8 mouse cellular contexts compared by ENCODE assay signal in genomic region chr17:87571345-87571932, GRCm38 (mm10).
DNase-seq lines count a peak whose midpoint lies in the region; ATAC-seq and TF ChIP-seq lines count a peak whose summit lies in the region.

No protein-coding gene starts in this region.

- H3K27ac ChIP-seq in heart, embryonic 10.5 days: peak overlapping the region; percentile 13
- no peak overlapping the region for H3K27ac ChIP-seq in kidney, embryonic 14.5 days (ENCODE audit: low read depth, low read length)
- no peak overlapping the region for H3K27ac ChIP-seq in limb, embryonic 14.5 days (replicated peaks; ENCODE audit: low read depth, low read length)
- no peak overlapping the region for H3K27ac ChIP-seq in midbrain, postnatal 0 days (ENCODE audit: low read depth, low read length)

- H3K9me3 ChIP-seq in heart, embryonic 10.5 days: no peaks in the 10 kb centered on the region
- no peaks in the 10 kb centered on the region for H3K9me3 ChIP-seq in kidney, embryonic 14.5 days (ENCODE audit: control insufficient read depth, low read length)
- no peaks in the 10 kb centered on the region for H3K9me3 ChIP-seq in limb, embryonic 14.5 days (ENCODE audit: control insufficient read depth, low read length)
- no peaks in the 10 kb centered on the region for H3K9me3 ChIP-seq in midbrain, postnatal 0 days (ENCODE audit: low read length)

- peak; percentile 93 for TF ChIP-seq CTCF in C2C12 (IDR thresholded peaks at IDR 0.05; ENCODE audit: control insufficient read depth, insufficient read depth, insufficient read length)
- peak; percentile 100 for TF ChIP-seq CTCF in midbrain, postnatal 0 days (IDR thresholded peaks at IDR 0.05)

- no peaks in the 10 kb centered on the region for H3K79me2 ChIP-seq in C2C12 (ENCODE audit: control insufficient read depth, insufficient read depth)

- DNase-seq in brain, adult 2 months (ENCODE audit: low read depth, low spot score): peak; percentile 97
- peak; percentile 91 for DNase-seq in heart, embryonic 10.5 days (ENCODE audit: low spot score)
- DNase-seq in limb, embryonic 14.5 days (ENCODE audit: low spot score): peak; percentile 91
- peak; percentile 91 for DNase-seq in midbrain, postnatal 0 days (ENCODE audit: low spot score)
- peak; percentile 82 to 89 for DNase-seq in spleen, postnatal 10 days (ENCODE audit: low spot score in 2 of 2)

- TF ChIP-seq POLR2A in limb, embryonic 14.5 days (IDR thresholded peaks at IDR 0.05; ENCODE audit: borderline replicate concordance, extremely low read depth, insufficient read depth, insufficient read length): no peak; the same call in 1 of the 2 replicates

- no peak overlapping the region for H3K4me3 ChIP-seq in C2C12 (ENCODE audit: insufficient read depth, poor library complexity, severe bottlenecking)
- H3K4me3 ChIP-seq in heart, embryonic 10.5 days: peak overlapping the region; percentile 47
- no peak overlapping the region for H3K4me3 ChIP-seq in kidney, embryonic 14.5 days (ENCODE audit: low read length)
- H3K4me3 ChIP-seq in limb, embryonic 14.5 days (replicated peaks; ENCODE audit: low read length): peak overlapping the region; percentile 11; the same call in 1 of the 2 replicates
- no peak overlapping the region for H3K4me3 ChIP-seq in midbrain, postnatal 0 days (ENCODE audit: low read depth, low read length)

- H3K36me3 ChIP-seq in C2C12 (ENCODE audit: control insufficient read depth, insufficient read depth): no peaks in the 10 kb centered on the region
- H3K36me3 ChIP-seq in heart, embryonic 10.5 days: no peaks in the 10 kb centered on the region
- no peaks in the 10 kb centered on the region for H3K36me3 ChIP-seq in kidney, embryonic 14.5 days (ENCODE audit: control insufficient read depth, insufficient read depth, low read length)
- H3K36me3 ChIP-seq in limb, embryonic 14.5 days (ENCODE audit: control insufficient read depth, insufficient read depth, low read length): no peaks in the 10 kb centered on the region
- no peaks in the 10 kb centered on the region for H3K36me3 ChIP-seq in midbrain, postnatal 0 days (ENCODE audit: insufficient read depth, low read length)

- peak overlapping the region; percentile 19 for H3ac ChIP-seq in C2C12 (ENCODE audit: control insufficient read depth, insufficient read length, low read depth)

- H3K27me3 ChIP-seq in C2C12 (ENCODE audit: control insufficient read depth, insufficient read depth, insufficient read length): no peaks in the 10 kb centered on the region
- peaks cover 23% of the 10 kb centered on the region for H3K27me3 ChIP-seq in heart, embryonic 10.5 days (ENCODE audit: insufficient read depth, poor library complexity, severe bottlenecking)
- H3K27me3 ChIP-seq in kidney, embryonic 14.5 days (ENCODE audit: control insufficient read depth, insufficient read depth, low read length): no peaks in the 10 kb centered on the region
- H3K27me3 ChIP-seq in limb, embryonic 14.5 days (ENCODE audit: control insufficient read depth, insufficient read depth, low read length): no peaks in the 10 kb centered on the region
- no peaks in the 10 kb centered on the region for H3K27me3 ChIP-seq in midbrain, postnatal 0 days (ENCODE audit: insufficient read depth, low read length)

- no peaks in the 10 kb centered on the region for H3K79me3 ChIP-seq in C2C12 (ENCODE audit: low read depth)

- H3K4me2 ChIP-seq in kidney, embryonic 14.5 days (replicated peaks; ENCODE audit: low read depth, low read length): peak overlapping the region; percentile 38
- H3K4me2 ChIP-seq in limb, embryonic 14.5 days (replicated peaks; ENCODE audit: low read depth, low read length, severe bottlenecking): peak overlapping the region; percentile 46
- H3K4me2 ChIP-seq in midbrain, postnatal 0 days (ENCODE audit: low read depth, low read length, poor library complexity, severe bottlenecking): peak overlapping the region; percentile 16; the same call in 1 of the 2 replicates

- peak; percentile 68 for ATAC-seq in erythroblast, adult 5-6 weeks (replicated peaks; ENCODE audit: low FRiP score, poor library complexity, severe bottlenecking)
- peak; percentile 86 for ATAC-seq in kidney, embryonic 14.5 days (ENCODE audit: low FRiP score, low TSS enrichment)
- ATAC-seq in limb, embryonic 14.5 days (ENCODE audit: low FRiP score, low read depth): peak; percentile 81
- peak; percentile 88 for ATAC-seq in midbrain, postnatal 0 days (ENCODE audit: low FRiP score)

- H3K4me1 ChIP-seq in heart, embryonic 10.5 days: peaks cover 19% of the 10 kb centered on the region
- no peaks in the 10 kb centered on the region for H3K4me1 ChIP-seq in kidney, embryonic 14.5 days (ENCODE audit: control insufficient read depth, insufficient read depth, low read length)
- peaks cover 6% of the 10 kb centered on the region; the same call in 1 of the 2 replicates for H3K4me1 ChIP-seq in limb, embryonic 14.5 days (ENCODE audit: control insufficient read depth, insufficient read depth, low read length)
- H3K4me1 ChIP-seq in midbrain, postnatal 0 days (ENCODE audit: insufficient read depth, low read length): peaks cover 6% of the 10 kb centered on the region

- 12% methylated on average over 18 of the region's 18 CpGs for WGBS in heart, embryonic 10.5 days
- 15% methylated on average over 18 of the region's 18 CpGs for WGBS in kidney, embryonic 14.5 days
- WGBS in limb, embryonic 14.5 days: 9% methylated on average over 18 of the region's 18 CpGs
- WGBS in midbrain, postnatal 0 days: 11% methylated on average over 18 of the region's 18 CpGs

- H3K9ac ChIP-seq in kidney, embryonic 14.5 days (ENCODE audit: low read depth, low read length): no peak overlapping the region; the same call in 1 of the 2 replicates
- no peak overlapping the region for H3K9ac ChIP-seq in limb, embryonic 14.5 days (ENCODE audit: low read depth, low read length, severe bottlenecking)
- peak overlapping the region; percentile 24; the same call in 1 of the 2 replicates for H3K9ac ChIP-seq in midbrain, postnatal 0 days (replicated peaks; ENCODE audit: low read length, poor library complexity, severe bottlenecking)

TF ChIP-seq in C2C12, 6 proteins besides CTCF, POLR2A, EP300 and RAD21:
- TF ChIP-seq MAX (IDR thresholded peaks at IDR 0.05) (peak; percentile 67), CEBPB (IDR thresholded peaks at IDR 0.05; ENCODE audit: low read depth) (peak; percentile 99), MYOD1 (IDR thresholded peaks at IDR 0.05; ENCODE audit: control insufficient read depth, insufficient read length, low read depth) (no peak)

Comparison
In these comparisons a context has a peak if more than half of its experiments do, and no peak if none do; other contexts are left out.
1. H3K4me3 ChIP-seq: peak in heart, embryonic 10.5 days (single experiment) and limb, embryonic 14.5 days (single experiment); none in C2C12 (single experiment), kidney, embryonic 14.5 days (single experiment) and midbrain, postnatal 0 days (single experiment).
2. Peak in every context shown above with its lines, with median percentiles within 50 percentile points of each other: DNase-seq, ATAC-seq and H3K4me2 ChIP-seq.